In genomic region chr5:100332300-100333004, GRCm38 (mm10) we compare ENCODE assay signal across 19 mouse cellular contexts.
DNase-seq lines count a peak whose midpoint lies in the region; ATAC-seq and TF ChIP-seq lines count a peak whose summit lies in the region.
"Had no signal": no experiment of that assay in that cellular context is flagged by ENCODE, and none has a peak within 500 bp of the region (broad histone marks: within the 10 kb centered on the region; RNA-seq: fewer than 3 reads in every experiment).

No protein-coding gene starts in this region.

- no peaks in the 10 kb centered on the region for H3K4me1 ChIP-seq in forebrain, embryonic 11.5 days (replicated peaks; ENCODE audit: control insufficient read depth, insufficient read depth, low read length)
- H3K4me1 ChIP-seq in forebrain, embryonic 16.5 days (replicated peaks; ENCODE audit: control insufficient read depth, insufficient read depth, low read length), result no peaks in the 10 kb centered on the region
- H3K4me1 ChIP-seq in midbrain, embryonic 13.5 days (replicated peaks), result peaks cover 6% of the 10 kb centered on the region
- peaks cover 6% of the 10 kb centered on the region; the same call in 1 of the 2 replicates for H3K4me1 ChIP-seq in midbrain, embryonic 14.5 days (ENCODE audit: control insufficient read depth, insufficient read depth, low read length)
- no peaks in the 10 kb centered on the region for H3K4me1 ChIP-seq in hindbrain, postnatal 0 days (ENCODE audit: insufficient read depth, low read length)
- H3K4me1 ChIP-seq: stomach, embryonic 15.5 days had no signal

- H3K27ac ChIP-seq in forebrain, embryonic 11.5 days (ENCODE audit: low read depth, low read length), result no peak overlapping the region
- no peak overlapping the region for H3K27ac ChIP-seq in forebrain, embryonic 16.5 days (ENCODE audit: low read length)
- H3K27ac ChIP-seq in midbrain, embryonic 13.5 days, result 0 out of 2 replicates have a peak overlapping the region, but pooled peaks have one; percentile 1
- H3K27ac ChIP-seq in midbrain, embryonic 14.5 days (replicated peaks; ENCODE audit: low read depth, low read length), result no peak overlapping the region
- H3K27ac ChIP-seq in hindbrain, postnatal 0 days, result no peak overlapping the region
- H3K27ac ChIP-seq: limb, embryonic 10.5 days; liver, embryonic 14.5 days; stomach, embryonic 15.5 days had no signal

- no peak overlapping the region for H3K4me2 ChIP-seq in forebrain, embryonic 11.5 days (ENCODE audit: low read depth, low read length, severe bottlenecking)
- no peak overlapping the region for H3K4me2 ChIP-seq in forebrain, embryonic 16.5 days (ENCODE audit: low read length)
- H3K4me2 ChIP-seq in midbrain, embryonic 13.5 days (replicated peaks), result no peak overlapping the region
- H3K4me2 ChIP-seq in midbrain, embryonic 14.5 days (ENCODE audit: low read length), result no peak overlapping the region
- no peak overlapping the region for H3K4me2 ChIP-seq in hindbrain, postnatal 0 days (ENCODE audit: low read depth, low read length)
- H3K4me2 ChIP-seq: stomach, embryonic 15.5 days had no signal

- no peak overlapping the region for H3K9ac ChIP-seq in forebrain, embryonic 11.5 days (ENCODE audit: low read length)
- no peak overlapping the region for H3K9ac ChIP-seq in forebrain, embryonic 16.5 days (replicated peaks; ENCODE audit: low read depth, low read length)
- H3K9ac ChIP-seq in midbrain, embryonic 13.5 days (replicated peaks), result no peak overlapping the region
- no peak overlapping the region for H3K9ac ChIP-seq in midbrain, embryonic 14.5 days (replicated peaks; ENCODE audit: low read length)
- no peak overlapping the region for H3K9ac ChIP-seq in hindbrain, postnatal 0 days (replicated peaks; ENCODE audit: low read length)
- H3K9ac ChIP-seq: liver, embryonic 14.5 days; stomach, embryonic 15.5 days had no signal

- peak; percentile 49 for TF ChIP-seq CTCF in hindbrain, postnatal 0 days (IDR thresholded peaks at IDR 0.05; ENCODE audit: low read depth)

- peak; percentile 55 for ATAC-seq in forebrain, embryonic 11.5 days (replicated peaks; ENCODE audit: low FRiP score)
- no peak for ATAC-seq in forebrain, embryonic 16.5 days
- ATAC-seq in midbrain, embryonic 13.5 days, result peak; percentile 54
- ATAC-seq in midbrain, embryonic 14.5 days (ENCODE audit: low FRiP score, low TSS enrichment), result no peak
- ATAC-seq in hindbrain, postnatal 0 days, result peak; percentile 25; the same call in 1 of the 2 replicates

- H3K36me3 ChIP-seq in forebrain, embryonic 11.5 days (ENCODE audit: control insufficient read depth, insufficient read depth, low read length), result no peaks in the 10 kb centered on the region
- no peaks in the 10 kb centered on the region for H3K36me3 ChIP-seq in forebrain, embryonic 16.5 days (ENCODE audit: control insufficient read depth, insufficient read depth)
- no peaks in the 10 kb centered on the region for H3K36me3 ChIP-seq in midbrain, embryonic 13.5 days
- no peaks in the 10 kb centered on the region for H3K36me3 ChIP-seq in midbrain, embryonic 14.5 days (ENCODE audit: control insufficient read depth, insufficient read depth, low read length)
- H3K36me3 ChIP-seq in hindbrain, postnatal 0 days (ENCODE audit: insufficient read depth, low read length), result no peaks in the 10 kb centered on the region
- H3K36me3 ChIP-seq: limb, embryonic 10.5 days; stomach, embryonic 15.5 days had no signal

- WGBS in forebrain, embryonic 11.5 days, result 66% methylated on average over 8 of the region's 8 CpGs
- 53% methylated on average over 8 of the region's 8 CpGs for WGBS in forebrain, embryonic 16.5 days
- WGBS in midbrain, embryonic 13.5 days, result 38% methylated on average over 8 of the region's 8 CpGs
- WGBS in midbrain, embryonic 14.5 days, result 39% methylated on average over 8 of the region's 8 CpGs
- 25% methylated on average over 8 of the region's 8 CpGs for WGBS in hindbrain, postnatal 0 days

- H3K4me3 ChIP-seq in forebrain, embryonic 11.5 days (ENCODE audit: low read depth, low read length), result no peak overlapping the region
- H3K4me3 ChIP-seq in forebrain, embryonic 16.5 days (replicated peaks; ENCODE audit: low read length), result no peak overlapping the region
- H3K4me3 ChIP-seq in midbrain, embryonic 13.5 days (replicated peaks), result no peak overlapping the region
- H3K4me3 ChIP-seq in midbrain, embryonic 14.5 days (replicated peaks; ENCODE audit: low read depth, low read length), result no peak overlapping the region
- H3K4me3 ChIP-seq in hindbrain, postnatal 0 days (ENCODE audit: low read length), result no peak overlapping the region
- H3K4me3 ChIP-seq: limb, embryonic 10.5 days; stomach, embryonic 15.5 days had no signal

- H3K9me3 ChIP-seq in forebrain, embryonic 11.5 days (ENCODE audit: control insufficient read depth, low read length), result no peaks in the 10 kb centered on the region
- no peaks in the 10 kb centered on the region for H3K9me3 ChIP-seq in forebrain, embryonic 16.5 days (ENCODE audit: control insufficient read depth, low read length)
- H3K9me3 ChIP-seq in midbrain, embryonic 13.5 days, result no peaks in the 10 kb centered on the region
- no peaks in the 10 kb centered on the region for H3K9me3 ChIP-seq in midbrain, embryonic 14.5 days (ENCODE audit: control insufficient read depth, low read length)
- no peaks in the 10 kb centered on the region for H3K9me3 ChIP-seq in hindbrain, postnatal 0 days (ENCODE audit: low read length)
- H3K9me3 ChIP-seq: limb, embryonic 10.5 days; stomach, embryonic 15.5 days had no signal

- H3K27me3 ChIP-seq in forebrain, embryonic 11.5 days (ENCODE audit: control insufficient read depth, insufficient read depth, low read length), result no peaks in the 10 kb centered on the region
- H3K27me3 ChIP-seq in forebrain, embryonic 16.5 days (replicated peaks; ENCODE audit: control insufficient read depth, insufficient read depth, low read length), result no peaks in the 10 kb centered on the region
- no peaks in the 10 kb centered on the region for H3K27me3 ChIP-seq in midbrain, embryonic 13.5 days
- no peaks in the 10 kb centered on the region for H3K27me3 ChIP-seq in midbrain, embryonic 14.5 days (ENCODE audit: control insufficient read depth, insufficient read depth, low read length)
- no peaks in the 10 kb centered on the region for H3K27me3 ChIP-seq in hindbrain, postnatal 0 days (ENCODE audit: insufficient read depth, low read length)
- H3K27me3 ChIP-seq: stomach, embryonic 15.5 days had no signal

- DNase-seq in forebrain, embryonic 11.5 days (ENCODE audit: low spot score), result no peak
- DNase-seq in midbrain, embryonic 14.5 days, result no peak
- no peak for DNase-seq in hindbrain, postnatal 0 days (ENCODE audit: low spot score)
- no peak for DNase-seq in cerebellum, adult 11-12 months
- no peak for DNase-seq in cerebellum, postnatal 4 days (ENCODE audit: low spot score in 2 of 2)
- DNase-seq in natural killer cell, adult 2 months (ENCODE audit: low spot score in 2 of 2), result no peak
- DNase-seq: cerebellum, adult 8-10 months; gastrocnemius, postnatal 10 days; heart, postnatal 10 days; kidney, adult 11 months; kidney, postnatal 25 days; layer of hippocampus, postnatal 36 days; lung, postnatal 14 days; thymus, postnatal 25 days had no signal

Comparison
In these comparisons a context has a peak if more than half of its experiments do, and no peak if none do; other contexts are left out.
1. ATAC-seq: peak in forebrain, embryonic 11.5 days (single experiment), midbrain, embryonic 13.5 days (single experiment) and hindbrain, postnatal 0 days (single experiment); none in forebrain, embryonic 16.5 days (single experiment) and midbrain, embryonic 14.5 days (single experiment).